Comparison of ENCODE assay signal across 17 mouse cellular contexts in genomic region chr12:30034681-30035080, GRCm38 (mm10).
DNase-seq lines count a peak whose midpoint lies in the region; ATAC-seq lines count a peak whose summit lies in the region.
"Had no signal": no experiment of that assay in that cellular context is flagged by ENCODE, and none has a peak within 500 bp of the region (broad histone marks: within the 10 kb centered on the region; RNA-seq: fewer than 3 reads in every experiment).

No protein-coding gene starts in this region.

- H3K9me3 ChIP-seq in kidney, embryonic 15.5 days (replicated peaks): no peaks in the 10 kb centered on the region
- H3K9me3 ChIP-seq in midbrain, embryonic 10.5 days (replicated peaks): no peaks in the 10 kb centered on the region
- H3K9me3 ChIP-seq in midbrain, embryonic 15.5 days: no peaks in the 10 kb centered on the region
- H3K9me3 ChIP-seq: embryonic facial prominence, embryonic 12.5 days; forebrain, embryonic 13.5 days; heart, embryonic 13.5 days; hindbrain, embryonic 12.5 days had no signal

- no peaks in the 10 kb centered on the region for H3K27me3 ChIP-seq in kidney, embryonic 15.5 days
- no peaks in the 10 kb centered on the region for H3K27me3 ChIP-seq in midbrain, embryonic 10.5 days (ENCODE audit: low read depth, poor library complexity, severe bottlenecking)
- H3K27me3 ChIP-seq in midbrain, embryonic 15.5 days (replicated peaks): no peaks in the 10 kb centered on the region
- H3K27me3 ChIP-seq: embryonic facial prominence, embryonic 12.5 days; forebrain, embryonic 13.5 days; hindbrain, embryonic 12.5 days had no signal

- no peaks in the 10 kb centered on the region for H3K36me3 ChIP-seq in kidney, embryonic 15.5 days
- H3K36me3 ChIP-seq in midbrain, embryonic 10.5 days: no peaks in the 10 kb centered on the region
- no peaks in the 10 kb centered on the region for H3K36me3 ChIP-seq in midbrain, embryonic 15.5 days (replicated peaks)
- H3K36me3 ChIP-seq: embryonic facial prominence, embryonic 12.5 days; G1E; heart, embryonic 13.5 days; hindbrain, embryonic 12.5 days had no signal

- ATAC-seq in kidney, embryonic 15.5 days (replicated peaks; ENCODE audit: low FRiP score): peak; percentile 55; the same call in 1 of the 2 replicates
- ATAC-seq in midbrain, embryonic 15.5 days (replicated peaks): no peak
- ATAC-seq: forebrain, embryonic 13.5 days; hindbrain, embryonic 16.5 days had no signal

- no peak overlapping the region for H3K4me3 ChIP-seq in kidney, embryonic 15.5 days (replicated peaks)
- no peak overlapping the region for H3K4me3 ChIP-seq in midbrain, embryonic 10.5 days
- no peak overlapping the region for H3K4me3 ChIP-seq in midbrain, embryonic 15.5 days
- H3K4me3 ChIP-seq: embryonic facial prominence, embryonic 12.5 days; forebrain, embryonic 13.5 days; gastrocnemius, adult 2 months; heart, embryonic 13.5 days; hindbrain, embryonic 12.5 days had no signal

- no peak for DNase-seq in kidney, adult 8-10 months
- no peak for DNase-seq in midbrain, embryonic 10.5 days (ENCODE audit: low spot score)
- DNase-seq in Muller cell, postnatal 12 days (ENCODE audit: inconsistent ontology term): peak; percentile 76
- DNase-seq in urinary bladder, postnatal 14 days (ENCODE audit: low spot score): no peak
- DNase-seq: adrenal gland, postnatal 10 days; cerebellum, adult 11 months; cerebellum, adult 8-10 months; cerebellum, postnatal 14 days had no signal

- H3K27ac ChIP-seq in kidney, embryonic 15.5 days: no peak overlapping the region
- H3K27ac ChIP-seq in midbrain, embryonic 10.5 days (replicated peaks): peak overlapping the region; percentile 81; the same call in 1 of the 2 replicates
- H3K27ac ChIP-seq in midbrain, embryonic 15.5 days: no peak overlapping the region
- H3K27ac ChIP-seq: embryonic facial prominence, embryonic 12.5 days; forebrain, embryonic 13.5 days; gastrocnemius, adult 2 months; heart, embryonic 13.5 days; hindbrain, embryonic 12.5 days had no signal

- H3K4me2 ChIP-seq in kidney, embryonic 15.5 days: no peak overlapping the region
- no peak overlapping the region for H3K4me2 ChIP-seq in midbrain, embryonic 15.5 days
- H3K4me2 ChIP-seq: embryonic facial prominence, embryonic 12.5 days; forebrain, embryonic 13.5 days; heart, embryonic 13.5 days; hindbrain, embryonic 12.5 days had no signal

- H3K9ac ChIP-seq in kidney, embryonic 15.5 days: no peak overlapping the region
- no peak overlapping the region for H3K9ac ChIP-seq in midbrain, embryonic 15.5 days
- H3K9ac ChIP-seq: embryonic facial prominence, embryonic 12.5 days; forebrain, embryonic 13.5 days; heart, embryonic 13.5 days; hindbrain, embryonic 12.5 days had no signal

- 74% methylated on average over 5 of the region's 5 CpGs for WGBS in kidney, embryonic 15.5 days
- 94% methylated on average over 5 of the region's 5 CpGs for WGBS in midbrain, embryonic 10.5 days
- WGBS in midbrain, embryonic 15.5 days: 89% methylated on average over 5 of the region's 5 CpGs

- no peaks in the 10 kb centered on the region for H3K4me1 ChIP-seq in kidney, embryonic 15.5 days
- H3K4me1 ChIP-seq in midbrain, embryonic 10.5 days: peaks cover 29% of the 10 kb centered on the region
- H3K4me1 ChIP-seq in midbrain, embryonic 15.5 days: peaks cover 5% of the 10 kb centered on the region; the same call in 1 of the 2 replicates
- H3K4me1 ChIP-seq: embryonic facial prominence, embryonic 12.5 days; heart, embryonic 13.5 days had no signal
